Mouse (Mus musculus): ENCODE measurements around the gene Col5a1.

The Col5a1 gene

GRCm38 (mm10) chr2:27957184-27957583 lies 71.0 kb downstream of the Col5a1 start:
- ATAC-seq (ENCODE audit: insufficient number of reproducible peaks, low FRiP score, low TSS enrichment) = no peak

DNA sequence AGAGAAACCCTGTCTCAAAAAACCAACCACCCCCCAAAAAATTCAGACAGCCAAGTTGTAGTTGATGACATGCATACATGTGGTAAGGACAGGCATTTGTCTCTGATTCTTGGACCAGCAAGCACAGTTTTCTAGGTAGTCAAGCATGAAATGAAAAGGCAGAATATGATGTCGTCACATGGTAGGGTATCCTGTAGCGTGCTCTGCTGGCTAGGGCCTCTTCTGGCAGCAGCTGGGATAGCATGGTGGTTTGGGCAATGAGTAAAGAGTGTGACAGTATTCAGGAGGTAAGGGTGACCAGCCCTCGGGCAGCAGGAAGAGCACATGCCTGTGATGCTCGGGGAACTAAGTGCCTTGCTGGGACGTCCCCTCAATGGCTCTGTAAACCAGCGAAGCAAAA lies 73.0 kb downstream of the Col5a1 start:
- no peak for ATAC-seq (ENCODE audit: insufficient number of reproducible peaks, low FRiP score, low TSS enrichment)

- ATAC-seq (ENCODE audit: insufficient number of reproducible peaks, low FRiP score, low TSS enrichment) = no peak
These were observed 75.0 kb downstream of the Col5a1 start for GRCm38 (mm10) chr2:27961190-27961589.

- ATAC-seq (ENCODE audit: insufficient number of reproducible peaks, low FRiP score, low TSS enrichment) = no peak
These were observed 76.2 kb downstream of the Col5a1 start for GRCm38 (mm10) chr2:27962406-27962805.

- ATAC-seq (ENCODE audit: insufficient number of reproducible peaks, low FRiP score, low TSS enrichment) = no peak
These were observed 82.9 kb downstream of the Col5a1 start for GRCm38 (mm10) chr2:27969158-27969557.

DNA sequence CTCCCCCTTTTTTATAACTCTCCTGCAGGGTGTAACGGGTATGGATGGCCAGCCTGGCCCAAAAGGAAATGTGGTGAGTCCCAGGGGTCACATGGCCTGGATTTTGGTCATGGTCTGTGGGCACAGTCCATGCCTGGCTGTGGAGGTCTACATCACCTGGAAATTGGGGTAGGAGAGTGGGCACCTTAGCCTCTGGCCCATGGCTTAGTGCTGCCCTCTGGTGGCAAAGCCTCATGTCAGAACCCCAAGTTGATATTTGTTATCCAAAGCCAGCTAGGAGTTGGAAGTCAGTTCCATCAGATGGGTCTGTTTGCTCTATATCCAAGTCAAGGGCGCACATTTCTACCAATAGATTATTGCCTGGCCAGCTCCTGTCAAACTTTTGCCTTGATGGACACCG lies 87.6 kb downstream of the Col5a1 start:
- no peak for ATAC-seq (ENCODE audit: insufficient number of reproducible peaks, low FRiP score, low TSS enrichment)

- ATAC-seq (ENCODE audit: insufficient number of reproducible peaks, low FRiP score, low TSS enrichment) = no peak
These were observed 89.6 kb downstream of the Col5a1 start for GRCm38 (mm10) chr2:27975786-27976185.

- no peak for ATAC-seq (ENCODE audit: insufficient number of reproducible peaks, low FRiP score, low TSS enrichment)
These were observed 90.3 kb downstream of the Col5a1 start for GRCm38 (mm10) chr2:27976512-27976911.

DNA sequence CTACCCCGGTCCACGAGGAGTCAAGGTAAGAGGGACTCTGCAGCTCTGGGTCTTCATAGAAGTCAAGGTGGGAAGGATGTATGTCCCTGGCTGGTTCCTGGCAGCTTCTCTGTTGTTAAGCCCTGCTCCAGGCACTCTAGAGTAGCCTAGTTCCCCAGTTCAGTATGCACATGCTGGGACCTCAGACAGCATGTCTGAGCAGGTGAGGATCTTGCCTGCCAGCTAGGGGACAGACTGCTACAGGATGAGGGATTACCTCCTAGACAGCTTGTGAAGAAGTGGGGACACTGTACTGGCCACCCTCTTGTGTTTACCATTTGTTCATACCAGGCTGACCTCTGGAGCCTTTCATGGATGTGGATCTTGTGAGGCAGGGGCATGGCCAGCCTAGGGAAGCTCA lies 94.8 kb downstream of the Col5a1 start:
- no peak for ATAC-seq (ENCODE audit: insufficient number of reproducible peaks, low FRiP score, low TSS enrichment)

DNA sequence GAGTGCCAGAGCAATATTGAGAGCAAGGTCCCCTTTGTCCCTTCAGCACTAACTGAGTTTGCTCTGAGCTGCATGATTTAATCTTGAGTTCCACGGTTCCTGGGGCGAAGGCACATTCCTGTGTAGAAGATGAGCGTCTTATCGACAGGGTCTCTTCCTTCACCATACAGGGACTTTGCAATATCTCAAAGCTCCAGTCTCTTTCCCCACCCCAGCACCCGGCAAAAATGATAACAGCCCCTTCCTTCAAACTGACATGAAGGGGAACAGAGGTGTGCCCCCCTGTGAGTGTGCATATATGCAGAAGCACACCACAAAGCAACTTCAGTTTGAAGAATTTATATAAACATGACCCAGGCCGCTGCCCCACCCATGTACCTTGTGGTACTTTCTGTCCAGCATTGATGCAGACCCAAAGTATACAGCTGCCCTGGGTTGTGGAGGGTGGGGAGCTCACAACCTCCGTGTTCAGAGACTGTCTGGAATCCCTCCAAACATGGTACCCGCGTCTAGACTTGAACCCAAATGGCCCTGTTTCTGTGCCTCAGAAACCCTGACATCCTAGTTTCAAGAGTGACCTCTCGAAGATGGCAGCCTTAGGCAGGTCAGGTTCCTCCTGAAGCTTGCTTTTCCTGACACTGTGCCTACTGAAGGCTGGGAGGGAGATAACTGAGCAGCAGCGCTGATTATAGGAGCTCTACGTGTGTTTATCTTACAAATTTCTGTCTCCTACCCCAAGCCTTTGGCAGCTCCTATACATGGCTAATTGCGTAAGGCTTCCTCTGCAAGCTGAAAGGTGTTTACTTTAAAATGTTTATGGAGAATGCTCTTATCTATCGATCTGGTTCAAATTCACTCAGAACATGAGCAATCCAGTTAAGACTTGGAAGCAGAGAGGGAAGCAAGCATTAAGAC lies 95.7 kb downstream of the Col5a1 start:
- no peak for ATAC-seq (ENCODE audit: insufficient number of reproducible peaks, low FRiP score, low TSS enrichment)

GRCm38 (mm10) chr2:27983093-27983492 lies 96.9 kb downstream of the Col5a1 start:
- ATAC-seq (ENCODE audit: insufficient number of reproducible peaks, low FRiP score, low TSS enrichment) = no peak

DNA sequence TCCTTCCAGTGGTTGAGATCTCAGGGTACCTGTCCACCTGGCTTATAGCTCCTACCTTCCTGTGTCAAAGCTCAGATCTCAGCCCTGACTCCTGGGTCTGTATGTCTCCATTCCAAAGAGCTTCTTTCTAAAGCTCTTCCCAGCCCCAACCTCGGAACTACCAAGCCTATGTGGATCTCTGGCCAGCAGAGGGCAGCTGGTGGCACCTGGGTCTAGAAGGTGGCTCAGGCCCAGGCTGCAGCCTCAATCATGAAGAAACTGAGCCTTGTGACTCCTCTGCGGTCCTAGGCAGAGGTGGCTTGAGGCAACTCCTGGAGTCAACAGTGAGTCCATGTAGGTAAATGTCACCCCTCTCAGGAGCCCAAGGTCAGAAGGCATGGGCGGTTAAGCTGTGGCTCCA lies 97.7 kb downstream of the Col5a1 start:
- ATAC-seq (ENCODE audit: insufficient number of reproducible peaks, low FRiP score, low TSS enrichment) = peak; percentile 79; the same call in 1 of the 2 replicates

- no peak for ATAC-seq (ENCODE audit: insufficient number of reproducible peaks, low FRiP score, low TSS enrichment)
These were observed 100.5 kb downstream of the Col5a1 start for GRCm38 (mm10) chr2:27986751-27987150.

GRCm38 (mm10) chr2:27990430-27991211 lies 104.4 kb downstream of the Col5a1 start:
- ATAC-seq (ENCODE audit: insufficient number of reproducible peaks, low FRiP score, low TSS enrichment) = no peak

GRCm38 (mm10) chr2:27993416-27993815 lies 107.2 kb downstream of the Col5a1 start:
- no peak for ATAC-seq (ENCODE audit: insufficient number of reproducible peaks, low FRiP score, low TSS enrichment)

- ATAC-seq (ENCODE audit: insufficient number of reproducible peaks, low FRiP score, low TSS enrichment) = no peak
These were observed 113.9 kb downstream of the Col5a1 start for GRCm38 (mm10) chr2:27999996-28000583.

GRCm38 (mm10) chr2:28000660-28001059 lies 114.4 kb downstream of the Col5a1 start:
- ATAC-seq (ENCODE audit: insufficient number of reproducible peaks, low FRiP score, low TSS enrichment) = no peak

DNA sequence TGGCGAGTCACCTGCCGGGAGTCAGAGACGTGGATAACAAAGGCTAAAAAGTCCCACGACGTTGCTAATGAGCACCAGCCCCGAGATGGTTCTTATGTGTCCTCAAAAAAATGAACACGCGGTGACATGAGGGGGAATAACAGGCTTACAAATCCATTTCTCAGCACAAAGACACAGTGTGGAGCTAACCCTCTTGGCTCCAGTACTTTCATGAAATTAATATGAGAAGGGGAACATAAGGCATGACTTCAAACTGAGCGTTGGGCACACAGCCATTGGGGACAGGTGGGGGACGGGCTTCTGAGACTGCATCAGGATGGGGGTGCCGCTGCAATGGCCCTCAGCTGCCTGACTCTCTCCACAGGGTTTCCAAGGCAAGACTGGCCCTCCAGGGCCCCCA lies 115.0 kb downstream of the Col5a1 start:
- ATAC-seq (ENCODE audit: insufficient number of reproducible peaks, low FRiP score, low TSS enrichment) = no peak

DNA sequence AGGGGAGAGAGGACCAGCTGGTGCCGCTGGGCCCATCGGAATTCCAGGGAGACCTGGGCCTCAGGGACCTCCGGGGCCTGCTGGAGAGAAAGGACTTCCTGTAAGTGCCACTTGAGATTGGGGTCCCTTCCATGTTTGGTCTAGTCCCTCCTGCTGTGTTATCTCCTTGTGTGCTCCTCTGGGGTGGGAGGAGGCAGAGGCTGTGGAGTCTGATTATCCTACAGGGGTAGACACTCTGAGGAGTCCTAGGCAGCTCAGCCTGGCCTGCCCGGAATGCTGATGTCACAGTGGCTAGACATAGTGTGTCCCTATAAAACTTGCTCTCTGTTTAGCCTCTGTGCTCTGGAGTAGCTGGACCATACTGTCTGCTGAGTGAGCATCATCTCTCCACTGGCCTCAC lies 119.0 kb downstream of the Col5a1 start:
- no peak for ATAC-seq (ENCODE audit: insufficient number of reproducible peaks, low FRiP score, low TSS enrichment)

DNA sequence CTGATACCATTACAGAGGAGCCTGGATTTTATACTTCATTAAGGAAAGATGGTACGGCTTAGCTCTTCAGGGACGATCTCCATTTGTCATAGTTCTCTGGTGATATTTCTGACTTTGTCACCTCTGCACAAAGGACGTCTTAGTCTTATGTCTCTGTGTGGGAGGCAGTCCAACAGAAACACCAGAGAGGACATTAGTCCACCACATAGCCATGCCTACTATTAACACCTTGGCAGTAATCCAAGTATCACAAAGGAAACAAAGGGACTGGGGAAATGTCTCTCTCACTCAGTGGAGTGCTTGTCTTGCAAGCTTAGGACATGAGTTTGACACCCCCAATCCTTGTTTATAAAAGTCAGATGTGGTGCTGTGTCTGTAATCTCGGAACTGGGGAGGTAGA lies 122.0 kb downstream of the Col5a1 start:
- ATAC-seq (ENCODE audit: insufficient number of reproducible peaks, low FRiP score, low TSS enrichment) = no peak

DNA sequence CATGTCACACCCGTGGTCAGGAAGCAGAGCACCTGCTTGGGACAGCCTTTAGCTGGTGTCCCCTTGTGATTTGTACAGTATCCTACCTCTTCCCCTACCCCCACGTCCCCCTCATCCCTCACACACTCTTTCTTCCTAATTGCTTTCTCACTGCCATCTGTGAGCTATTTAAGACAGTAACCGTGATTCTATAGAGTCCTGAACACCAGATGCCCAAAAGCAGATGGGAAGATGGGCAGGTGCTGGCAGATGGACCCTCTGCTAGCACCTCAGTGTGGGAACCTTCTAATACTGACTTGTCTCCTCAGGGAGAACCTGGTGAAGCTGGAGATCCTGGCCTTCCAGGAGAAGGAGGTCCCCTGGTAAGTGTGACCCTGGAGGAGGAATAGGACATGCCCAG lies 126.1 kb downstream of the Col5a1 start:
- ATAC-seq (ENCODE audit: insufficient number of reproducible peaks, low FRiP score, low TSS enrichment) = no peak
